Mouse (Mus musculus) brain, embryonic 14.5 days (tissue): ENCODE data around the gene Pdhb. TPM values are rescaled to one million over a fixed set of nuclear protein-coding genes. Genes with fewer than 3 reads are reported as not detected.
A peak's percentile ranks its signal among the peaks of the same experiment; 100 is the strongest.
"Not testable (repeated sequence)": the region's sequence is repeated elsewhere in the genome, so short reads cannot be mapped to it uniquely, and the experiment has no call there.

ENCODE experiments used
- DNase-seq: peaks from one replicate; pipeline ENCODE4 v3.0.0-alpha.2; 2011; ENCODE audit warnings: low read depth
- CTCF ChIP-seq: fragments of 200-500 bp; IDR thresholded peaks from 2 replicates; pipeline ENCODE4 v1.5.1; 2012; ENCODE audit warnings: inconsistent platforms, mild to moderate bottlenecking, moderate library complexity, borderline replicate concordance; ENCODE audit not compliant: insufficient read depth, insufficient read length; ENCODE audit errors: extremely low read depth
- POLR2A ChIP-seq: fragments of 200-500 bp; IDR thresholded peaks from 2 replicates; pipeline ENCODE4 v1.6.1; 2012; ENCODE audit warnings: mild to moderate bottlenecking, inconsistent platforms, borderline replicate concordance; ENCODE audit not compliant: poor library complexity, insufficient read depth, insufficient read length, severe bottlenecking; ENCODE audit errors: extremely low read depth
- polyA plus RNA-seq: library from polyadenylated mRNA; depleted of rRNA; stranded (reverse); fragments of >200 nt; gene quantifications from 2 replicates; pipeline ENCODE4 v1.2.3, GENCODE M21; 2012; rRNA removed

Gene Pdhb
- polyA plus RNA-seq, 1 experiment = 158 TPM

DNA sequence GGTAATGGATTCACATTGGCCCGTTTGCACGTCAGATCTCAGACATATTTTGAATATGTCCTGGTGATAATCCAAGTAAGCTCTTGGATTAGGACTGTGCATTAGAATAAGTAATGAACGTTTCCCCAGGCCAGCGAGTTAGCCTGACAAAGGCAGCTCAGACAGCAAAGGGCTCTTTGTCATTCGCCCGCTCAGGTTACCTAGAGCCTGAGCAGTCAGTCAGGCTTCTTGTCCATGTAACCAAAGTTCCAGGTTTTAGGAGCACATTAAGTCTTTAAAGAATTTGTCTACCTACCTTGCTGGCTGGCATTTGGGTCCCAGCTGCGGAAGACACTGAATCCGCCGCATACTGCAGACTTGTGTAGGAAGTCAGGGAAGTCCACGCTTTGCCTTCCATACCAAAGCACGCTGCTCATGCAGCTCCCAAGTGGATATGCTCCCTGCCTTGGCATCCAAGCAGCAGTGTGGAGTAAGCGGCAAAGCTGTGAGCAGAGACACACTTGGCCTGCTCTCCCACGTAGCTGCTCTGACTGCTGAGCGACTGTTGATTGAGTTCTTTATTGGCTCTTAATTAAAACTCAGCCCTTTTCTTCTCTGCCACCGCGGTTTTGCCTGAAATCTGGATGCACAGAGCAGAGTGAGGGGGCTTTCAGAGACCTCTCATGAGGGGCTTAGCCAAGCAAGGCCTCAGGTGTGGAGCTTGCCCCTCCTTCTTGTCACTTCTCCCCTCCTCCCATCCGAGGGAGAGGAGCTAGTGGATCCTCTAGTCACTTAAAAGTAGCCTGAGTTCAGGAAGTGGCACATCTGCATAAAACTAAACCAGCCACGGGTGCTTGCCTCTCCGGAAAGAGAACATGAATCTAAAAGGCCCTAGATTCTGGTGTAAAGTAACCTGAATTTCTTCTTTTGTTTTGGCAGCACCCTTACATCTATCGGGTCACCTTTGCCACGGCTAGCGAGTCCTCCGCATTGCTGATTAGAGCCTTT, 32.8 kb downstream of the Pdhb start:
- TF ChIP-seq CTCF (no peak), POLR2A (no peak)
- peak; percentile 78 for DNase-seq

DNA sequence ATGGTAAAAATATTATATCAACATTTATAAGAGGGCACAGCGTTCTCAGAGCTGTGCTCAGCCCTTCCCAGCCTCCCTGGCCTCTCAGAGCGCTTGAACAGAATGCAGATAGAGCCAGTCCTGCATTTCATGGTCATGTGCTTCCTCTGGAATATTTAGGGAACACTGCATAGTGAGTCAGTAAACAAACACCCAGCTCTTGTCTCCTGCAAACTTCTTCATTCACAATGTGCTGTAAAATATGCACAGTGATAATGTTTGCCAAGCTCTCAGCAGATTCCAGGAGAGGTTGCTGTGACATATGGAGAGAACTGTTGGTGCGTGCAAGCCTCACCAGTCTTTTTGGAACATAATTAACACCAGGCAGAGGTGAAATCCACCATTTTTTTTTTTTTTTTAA, 37.7 kb downstream of the Pdhb start:
- DNase-seq = peak; percentile 81
- no peak for TF ChIP-seq CTCF
- no peak for TF ChIP-seq POLR2A

DNA sequence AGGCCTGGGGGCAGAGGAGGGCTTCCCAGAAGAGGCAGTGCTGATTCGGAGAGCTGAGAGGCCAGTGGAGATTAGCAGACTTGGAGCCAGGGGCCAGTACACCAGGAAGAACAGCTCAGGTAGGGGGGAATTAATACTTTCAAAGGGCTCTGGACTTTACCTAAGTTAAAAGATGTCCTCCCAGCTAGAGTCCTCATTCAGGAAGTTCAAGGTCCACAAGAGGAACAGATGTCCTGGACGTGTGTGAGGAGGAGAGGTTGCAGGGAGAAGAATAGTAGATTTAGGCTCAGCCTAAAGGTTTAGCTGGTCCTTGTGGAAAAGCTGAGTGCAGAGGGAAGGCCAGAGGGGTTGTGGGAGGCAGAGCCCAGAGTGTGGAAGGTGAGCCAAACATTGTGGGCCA, 38.6 kb downstream of the Pdhb start:
- no peak for DNase-seq
- TF ChIP-seq POLR2A = no peak
- TF ChIP-seq CTCF = no peak

DNA sequence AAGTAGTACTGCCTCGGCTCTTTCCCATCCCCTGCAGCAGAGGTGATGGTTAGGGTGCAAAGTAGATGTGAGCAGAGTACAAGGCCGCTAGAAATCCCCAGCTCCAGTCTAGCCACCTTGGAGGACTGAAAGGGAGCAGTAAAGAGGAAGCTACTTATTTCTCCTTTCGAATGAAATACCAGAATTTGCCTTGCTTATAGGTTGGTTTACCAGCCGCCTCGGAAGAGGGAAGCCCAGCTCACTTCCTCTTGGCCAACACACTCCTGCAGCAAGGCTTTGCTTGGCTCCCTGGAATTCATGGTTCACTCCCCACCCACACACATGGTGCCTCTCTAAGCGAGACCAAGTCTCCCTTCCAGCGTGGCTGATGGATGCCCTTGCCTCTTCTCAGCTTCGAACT, 40.0 kb downstream of the Pdhb start:
- TF ChIP-seq CTCF (no peak), POLR2A (no peak)
- no peak for DNase-seq

DNA sequence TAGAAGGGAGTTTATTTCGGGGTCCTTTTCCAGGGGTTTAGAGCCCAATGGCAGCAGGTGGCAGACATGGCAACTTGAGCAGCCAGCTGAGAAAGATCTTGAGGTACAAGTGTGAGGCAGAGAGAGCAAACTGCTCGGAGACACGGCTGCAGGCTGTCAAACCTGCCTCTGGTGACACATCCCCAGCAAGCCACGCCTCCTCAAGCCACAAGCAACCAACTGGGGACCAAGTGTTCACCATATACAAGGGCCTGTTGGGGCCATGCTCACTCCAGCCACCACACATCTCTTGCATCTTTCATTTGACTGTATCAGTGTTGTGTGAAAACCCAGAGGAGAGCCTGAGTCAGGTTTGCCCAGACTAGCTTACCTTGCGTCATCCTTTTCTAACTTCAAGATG, 44.9 kb downstream of the Pdhb start:
- TF ChIP-seq CTCF (no peak), POLR2A (no peak)
- no peak for DNase-seq

DNA sequence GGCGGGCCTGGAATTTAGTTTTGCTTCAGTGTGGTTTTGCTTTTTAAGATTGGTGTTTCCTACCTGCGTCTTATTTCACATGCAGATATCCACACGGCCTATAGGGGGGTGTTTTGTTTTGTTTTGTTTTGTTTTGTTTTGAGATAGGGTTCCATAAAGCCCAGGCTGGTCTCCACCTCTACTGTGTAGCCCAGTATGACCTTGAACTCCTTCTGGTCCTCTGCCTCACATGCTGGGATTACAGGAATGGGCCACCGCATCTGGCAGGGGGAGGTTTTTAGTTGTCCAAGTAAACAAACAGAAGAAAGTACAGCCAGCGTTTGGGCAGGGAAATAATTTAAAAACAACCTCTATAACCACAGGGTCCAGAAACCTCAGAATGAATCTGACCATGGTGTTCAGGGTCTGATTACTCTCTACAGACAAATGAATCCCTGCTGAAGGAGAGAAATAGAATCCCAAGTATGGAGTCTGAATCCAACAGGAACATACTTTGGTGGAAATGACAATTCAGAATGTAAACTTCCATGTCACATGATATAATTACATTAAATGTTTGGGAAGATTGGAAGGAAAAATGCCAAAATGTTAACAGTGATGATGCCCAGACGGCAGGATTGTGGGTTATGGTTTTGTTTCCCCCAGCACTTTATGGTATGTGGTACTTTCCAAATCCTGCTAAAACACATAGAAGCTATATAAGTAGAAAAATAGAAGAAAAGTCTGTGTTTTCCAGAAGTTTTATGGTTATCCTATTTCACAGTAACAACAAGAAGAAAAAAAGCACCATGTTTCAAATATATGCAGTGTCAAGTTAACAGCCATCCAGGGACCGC, 48.6 kb downstream of the Pdhb start:
- TF ChIP-seq POLR2A = no peak
- DNase-seq = no peak

DNA sequence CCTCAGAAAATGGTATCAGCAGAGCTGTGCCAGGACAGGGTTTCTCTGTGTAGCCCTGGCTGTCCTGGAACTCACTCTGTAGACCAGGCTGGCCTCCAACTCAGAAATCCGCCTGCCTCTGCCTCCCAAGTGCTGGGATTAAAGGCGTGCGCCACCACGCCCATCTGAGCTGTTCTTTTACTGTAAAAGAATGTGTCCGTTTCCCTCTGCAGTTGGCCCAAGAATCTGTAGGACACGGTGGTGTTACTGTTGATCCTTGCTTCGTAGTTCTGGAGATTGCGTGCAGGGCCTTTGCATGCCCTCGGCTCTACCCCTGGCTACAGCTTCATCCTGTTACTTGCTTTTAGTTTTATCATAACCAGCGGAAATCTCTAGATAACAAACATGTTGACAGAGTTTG, 49.2 kb downstream of the Pdhb start:
- not testable (repeated sequence) for DNase-seq

DNA sequence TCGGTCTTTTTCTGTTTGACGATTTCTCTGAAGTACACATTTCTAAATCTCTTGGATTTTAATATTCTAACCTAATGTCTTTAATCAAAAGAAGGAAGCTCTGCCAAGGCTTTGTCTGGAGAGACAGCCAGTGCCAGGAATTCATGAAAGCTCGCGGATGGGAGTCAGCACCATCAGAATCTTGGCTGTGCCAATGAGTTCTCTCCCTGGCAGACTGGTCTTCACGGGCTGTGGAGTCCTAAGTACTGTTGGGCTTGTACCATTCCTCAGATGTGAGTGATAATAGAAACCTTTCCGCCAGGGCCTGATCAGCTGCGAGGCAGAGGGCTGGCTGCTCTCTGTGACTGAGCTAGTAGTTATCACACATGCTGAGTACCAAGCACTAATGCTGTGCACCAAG, 49.7 kb downstream of the Pdhb start:
- TF ChIP-seq CTCF = no peak
- TF ChIP-seq POLR2A = no peak
- DNase-seq = peak; percentile 23

DNA sequence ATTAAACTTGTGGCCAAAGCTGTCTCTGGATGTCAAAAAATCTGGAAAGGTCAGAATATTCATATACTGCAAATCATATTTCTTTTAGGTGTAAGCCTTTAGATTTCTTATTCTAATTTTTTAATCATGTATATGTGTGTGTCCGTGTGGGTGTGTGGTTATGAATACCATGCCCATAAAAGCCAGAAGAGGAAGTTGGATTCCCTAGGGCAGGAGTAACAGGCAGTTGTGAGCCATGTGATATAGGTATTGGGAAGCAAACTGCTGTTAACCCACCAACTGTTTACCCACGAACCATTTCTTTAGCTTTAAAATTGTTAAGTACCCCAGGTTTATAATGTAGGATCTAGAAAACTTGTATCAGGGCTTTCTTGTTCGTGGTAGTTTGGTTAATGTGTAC, 52.9 kb downstream of the Pdhb start:
- DNase-seq = no peak
- TF ChIP-seq CTCF (no peak), POLR2A (no peak)

DNA sequence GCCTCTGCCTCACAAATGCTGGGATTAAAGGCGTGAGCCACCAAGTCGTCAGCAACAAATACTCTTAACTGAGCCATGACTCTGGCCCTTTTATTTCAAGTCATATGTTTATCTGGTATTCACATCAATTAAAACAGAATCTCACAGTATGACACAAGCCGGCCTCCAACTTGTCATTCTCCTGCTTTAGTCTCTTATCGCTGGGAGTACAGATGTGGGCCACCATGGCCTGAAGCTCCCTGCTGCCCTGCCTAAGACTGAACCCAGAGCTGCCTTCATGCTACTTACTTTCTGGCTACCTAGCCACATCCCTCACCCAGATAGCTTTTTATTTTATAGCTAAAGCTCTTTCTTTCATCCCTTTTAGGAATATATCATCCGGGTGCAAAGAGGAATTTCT, 53.4 kb downstream of the Pdhb start:
- no peak for DNase-seq
- TF ChIP-seq POLR2A (no peak), CTCF (no peak)

DNA sequence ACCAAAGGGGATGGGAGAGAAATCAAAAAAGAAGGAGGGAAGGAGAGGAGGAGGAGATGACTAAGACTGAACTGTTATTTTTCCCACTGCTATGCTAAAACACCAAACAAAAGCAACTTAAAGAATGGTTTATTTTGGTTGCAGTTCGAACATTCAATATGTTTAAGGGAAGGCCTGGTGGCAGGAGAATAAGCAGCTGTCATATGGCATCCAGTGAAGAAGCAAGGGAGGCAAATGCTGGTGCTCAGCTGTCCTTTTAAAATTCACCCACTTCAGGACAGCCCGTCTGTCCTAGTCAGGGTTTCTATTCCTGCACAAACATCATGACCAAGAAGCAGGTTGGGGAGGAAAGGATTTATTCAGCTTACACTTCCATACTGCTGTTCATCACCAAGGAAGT, 55.5 kb downstream of the Pdhb start:
- TF ChIP-seq POLR2A (no peak), CTCF (no peak)
- DNase-seq = no peak

Other genes starting within 250 kb of the Pdhb start
- 0.11 and 0.14 TPM in 2 replicates for gene Gm45521, start 215.7 kb downstream of the Pdhb start, polyA plus RNA-seq
- gene Dnase1l3, start 178.5 kb downstream of the Pdhb start, polyA plus RNA-seq = 0.05 and 0.07 TPM in 2 replicates
- gene Abhd6, start 170.1 kb downstream of the Pdhb start, polyA plus RNA-seq = 15.2 and 17.3 TPM in 2 replicates
- 23.6 and 24.3 TPM in 2 replicates for gene Rpp14, start 92.7 kb downstream of the Pdhb start, polyA plus RNA-seq
- gene Pxk, start 74.8 kb downstream of the Pdhb start, polyA plus RNA-seq = 55.5 and 62.4 TPM in 2 replicates
- 15.0 and 16.9 TPM in 2 replicates for gene Kctd6, start 41.1 kb upstream of the Pdhb start, polyA plus RNA-seq
- not detected in 2 replicates for gene Acox2, start 86.3 kb upstream of the Pdhb start, polyA plus RNA-seq
- 0.57 and 0.72 TPM in 2 replicates for gene Fam107a, start 145.0 kb upstream of the Pdhb start, polyA plus RNA-seq
- gene Oit1, start 205.7 kb upstream of the Pdhb start, polyA plus RNA-seq = 0.07 TPM in 1 of 2 replicates, not detected in the other